Mouse (Mus musculus): ENCODE measurements at regions not wholly inside any gene's neighbourhood (a gene's known extent, or its start where the extent isn't known, plus 50 kb on each side); places are given as distances from the start of the nearest gene placed in this dataset.
A peak's percentile ranks its signal among the peaks of the same experiment; 100 is the strongest.
"Not testable (repeated sequence)": the region's sequence is repeated elsewhere in the genome, so short reads cannot be mapped to it uniquely, and the experiment has no call there.

DNA sequence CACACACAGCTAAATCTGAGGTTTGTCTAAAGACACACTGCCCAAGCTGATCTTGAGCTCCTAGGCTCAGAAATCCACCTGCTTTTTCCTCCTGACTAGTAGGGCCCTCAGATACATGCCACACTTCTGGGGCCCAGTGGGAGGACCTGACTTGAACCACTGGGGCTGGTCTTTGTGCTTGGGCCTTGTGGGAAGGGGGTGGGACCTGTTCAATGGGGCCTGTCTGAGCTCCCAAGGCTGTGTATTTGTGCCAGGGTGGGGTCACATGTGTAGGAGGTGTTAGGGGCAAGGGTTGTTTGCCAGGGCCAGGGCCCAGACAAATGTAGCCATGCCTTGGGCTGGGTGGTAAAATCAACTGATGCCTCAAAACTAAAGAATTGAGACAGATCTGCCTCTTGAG lies 56.8 kb downstream of the Gm8765 start:
- not testable (repeated sequence) for H3K4me2 ChIP-seq (replicated peaks; ENCODE audit: low read depth); ATAC-seq (ENCODE audit: low FRiP score, low TSS enrichment); H3K36me3 ChIP-seq (ENCODE audit: control insufficient read depth, insufficient read depth, low read length); DNase-seq (ENCODE audit: low spot score); H3K27ac ChIP-seq (replicated peaks); H3K9ac ChIP-seq (ENCODE audit: low read length); H3K9me3 ChIP-seq (ENCODE audit: control insufficient read depth, low read length); H3K27me3 ChIP-seq (ENCODE audit: control insufficient read depth, insufficient read depth, low read length); H3K4me3 ChIP-seq (ENCODE audit: low read depth, low read length); H3K4me1 ChIP-seq (replicated peaks; ENCODE audit: control insufficient read depth, insufficient read depth)

DNA sequence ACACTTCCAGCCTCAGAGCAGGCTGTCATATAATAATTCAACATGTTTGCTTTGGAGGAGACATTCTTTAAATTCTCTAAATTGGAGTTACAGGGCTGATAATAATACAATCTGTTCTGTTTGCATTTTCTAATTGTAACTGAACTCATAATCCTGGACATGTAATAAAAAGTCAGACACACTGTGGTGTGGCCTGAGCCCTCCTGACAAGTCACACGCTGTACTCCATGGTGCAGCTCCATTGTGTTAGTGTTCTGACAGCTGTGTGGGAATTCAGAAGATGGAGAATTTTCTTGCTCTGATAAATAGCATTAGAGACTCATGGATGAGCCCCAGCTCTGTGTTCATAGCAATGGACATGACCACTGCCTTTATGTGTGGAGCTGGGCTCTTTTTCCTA lies 58.2 kb downstream of the Gm8765 start:
- H3K4me2 ChIP-seq (replicated peaks; ENCODE audit: low read depth); H3K27me3 ChIP-seq (ENCODE audit: control insufficient read depth, insufficient read depth, low read length); DNase-seq (ENCODE audit: low spot score); H3K9ac ChIP-seq (ENCODE audit: low read length); H3K4me1 ChIP-seq (replicated peaks; ENCODE audit: control insufficient read depth, insufficient read depth); ATAC-seq (ENCODE audit: low FRiP score, low TSS enrichment); H3K9me3 ChIP-seq (ENCODE audit: control insufficient read depth, low read length); H3K36me3 ChIP-seq (ENCODE audit: control insufficient read depth, insufficient read depth, low read length); H3K27ac ChIP-seq (replicated peaks); H3K4me3 ChIP-seq (ENCODE audit: low read depth, low read length): not testable (repeated sequence)
- 10% methylated on average over 1 of the region's 1 CpGs for WGBS

DNA sequence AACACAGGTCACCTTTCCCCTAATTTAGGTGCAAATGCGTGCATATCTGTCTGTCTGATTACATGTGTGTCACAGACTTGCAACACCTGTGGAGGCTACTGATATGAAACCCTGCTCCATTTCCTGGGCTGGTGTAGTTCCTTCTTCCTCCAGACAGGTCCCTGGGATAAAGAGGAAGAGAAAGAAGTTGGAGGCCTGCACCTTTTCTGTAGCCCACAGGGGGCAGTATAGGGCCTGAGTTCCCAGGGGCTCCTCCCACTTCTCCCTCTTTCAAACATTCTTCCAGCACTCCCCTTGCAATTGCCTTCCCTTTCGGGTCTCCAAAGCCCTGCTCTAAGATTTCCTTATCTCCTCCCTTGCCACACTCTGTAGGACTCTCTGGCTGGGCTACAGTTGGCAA lies 66.5 kb downstream of the Gm8765 start:
- no peak overlapping the region for H3K4me3 ChIP-seq (ENCODE audit: low read depth, low read length)
- no peak for DNase-seq (ENCODE audit: low spot score)
- no peaks in the 10 kb centered on the region for H3K4me1 ChIP-seq (replicated peaks; ENCODE audit: control insufficient read depth, insufficient read depth)
- TF ChIP-seq EP300 (optimal IDR thresholded peaks at IDR 0.05), result no peak
- TF ChIP-seq CTCF (IDR thresholded peaks at IDR 0.05; ENCODE audit: low read depth), result peak; percentile 23; the same call in 1 of the 2 replicates
- H3K4me2 ChIP-seq (replicated peaks; ENCODE audit: low read depth), result no peak overlapping the region
- no peak for ATAC-seq (ENCODE audit: low FRiP score, low TSS enrichment)
- H3K9me3 ChIP-seq (ENCODE audit: control insufficient read depth, low read length), result no peaks in the 10 kb centered on the region
- 80% methylated on average over 2 of the region's 2 CpGs for WGBS
- no peaks in the 10 kb centered on the region for H3K36me3 ChIP-seq (ENCODE audit: control insufficient read depth, insufficient read depth, low read length)
- no peak overlapping the region for H3K27ac ChIP-seq (replicated peaks)
- no peaks in the 10 kb centered on the region for H3K27me3 ChIP-seq (ENCODE audit: control insufficient read depth, insufficient read depth, low read length)
- H3K9ac ChIP-seq (ENCODE audit: low read length), result no peak overlapping the region

DNA sequence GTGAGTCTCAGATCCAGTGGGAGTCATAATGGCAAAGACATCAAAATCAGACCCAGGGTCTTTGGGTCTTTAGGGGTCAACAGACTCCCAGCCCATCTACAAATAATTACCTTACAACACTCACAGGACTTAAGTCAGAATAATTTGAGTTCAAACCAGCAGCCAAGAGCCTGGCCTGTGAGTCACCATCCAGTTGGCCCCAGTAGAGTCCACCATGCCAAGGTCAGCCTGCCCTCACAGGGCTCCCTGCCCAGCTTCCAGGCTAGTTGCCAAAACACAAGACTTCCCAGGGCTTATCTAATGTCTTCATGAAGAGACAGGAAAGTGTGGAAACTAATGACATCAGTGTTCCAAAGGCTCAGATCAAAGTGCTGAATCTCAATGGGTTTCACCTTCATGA lies 81.9 kb downstream of the Gm8765 start:
- H3K4me1 ChIP-seq (replicated peaks; ENCODE audit: control insufficient read depth, insufficient read depth); H3K9me3 ChIP-seq (ENCODE audit: control insufficient read depth, low read length); DNase-seq (ENCODE audit: low spot score); H3K27ac ChIP-seq (replicated peaks); H3K27me3 ChIP-seq (ENCODE audit: control insufficient read depth, insufficient read depth, low read length); ATAC-seq (ENCODE audit: low FRiP score, low TSS enrichment); H3K9ac ChIP-seq (ENCODE audit: low read length); H3K4me2 ChIP-seq (replicated peaks; ENCODE audit: low read depth); H3K4me3 ChIP-seq (ENCODE audit: low read depth, low read length); H3K36me3 ChIP-seq (ENCODE audit: control insufficient read depth, insufficient read depth, low read length): not testable (repeated sequence)

DNA sequence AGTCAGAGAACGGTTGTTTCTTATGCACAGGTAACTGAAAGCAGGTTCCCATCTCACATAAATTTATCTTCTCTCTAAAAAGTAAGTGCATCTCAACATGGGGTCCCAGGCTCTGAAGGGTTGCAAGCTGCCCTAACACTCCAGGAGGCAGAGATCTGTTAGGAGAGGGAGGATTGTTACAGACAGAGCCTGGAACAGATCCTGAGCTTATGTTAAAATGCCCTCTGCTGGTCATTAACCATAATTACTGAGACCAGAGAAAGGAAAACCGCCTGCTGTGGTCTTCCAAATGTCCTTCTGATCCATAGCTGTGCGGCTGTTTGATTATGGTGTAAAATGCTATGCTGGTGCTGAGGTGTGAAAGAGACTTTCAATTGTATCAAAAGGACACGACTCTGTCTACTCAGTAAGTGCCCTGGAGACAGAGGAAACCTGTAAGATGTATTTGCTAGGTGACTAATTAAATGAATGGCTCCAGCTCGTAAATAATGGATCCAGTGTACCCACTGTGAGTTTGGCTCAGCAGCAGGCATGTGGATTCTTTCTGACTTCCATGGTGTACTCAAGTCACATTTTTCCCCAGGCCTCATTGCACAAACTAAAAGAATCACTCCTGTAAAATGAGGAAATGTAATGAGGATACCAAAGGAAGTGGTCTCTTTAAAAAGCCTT lies 131.9 kb downstream of the Gm8765 start:
- ATAC-seq (ENCODE audit: low FRiP score, low TSS enrichment); DNase-seq (ENCODE audit: low spot score); H3K4me1 ChIP-seq (replicated peaks; ENCODE audit: control insufficient read depth, insufficient read depth); H3K27ac ChIP-seq (replicated peaks); H3K9me3 ChIP-seq (ENCODE audit: control insufficient read depth, low read length); H3K4me2 ChIP-seq (replicated peaks; ENCODE audit: low read depth); H3K4me3 ChIP-seq (ENCODE audit: low read depth, low read length); H3K36me3 ChIP-seq (ENCODE audit: control insufficient read depth, insufficient read depth, low read length); H3K27me3 ChIP-seq (ENCODE audit: control insufficient read depth, insufficient read depth, low read length); H3K9ac ChIP-seq (ENCODE audit: low read length): not testable (repeated sequence)
- peak; percentile 66 for TF ChIP-seq CTCF (IDR thresholded peaks at IDR 0.05; ENCODE audit: low read depth)
- whole genome bisulfite sequencing, result 28% methylated on average over 4 of the region's 5 CpGs
